Mouse (Mus musculus) midbrain, embryonic 15.5 days (tissue): ENCODE measurements around the gene Ddx11. TPM values are rescaled to one million over a fixed set of nuclear protein-coding genes. Genes with fewer than 3 reads are reported as not detected.

Source experiments
- ATAC-seq: fragments of 200-750 bp; cut with Nextera tagmentation; replicated peaks from 2 replicates; pipeline ENCODE4 v1.8.0; 2017; ENCODE audit warnings: moderate TSS enrichment
- H3K27ac ChIP-seq: fragments of 300-500 bp; sonication (generic); 2 replicates; pipeline ENCODE4 v1.5.1; 2015; ENCODE audit warnings: mild to moderate bottlenecking, inconsistent platforms
- H3K27me3 ChIP-seq: fragments of 300-500 bp; sonication (generic); replicated peaks from 2 replicates; pipeline ENCODE4 v1.6.1; 2015; ENCODE audit warnings: inconsistent platforms
- H3K36me3 ChIP-seq: fragments of 300-500 bp; sonication (generic); replicated peaks from 2 replicates; pipeline ENCODE4 v1.6.1; 2015; ENCODE audit warnings: inconsistent platforms
- H3K4me1 ChIP-seq: fragments of 300-500 bp; sonication (generic); 2 replicates; pipeline ENCODE4 v1.6.1; 2015; ENCODE audit warnings: inconsistent platforms
- H3K4me2 ChIP-seq: fragments of 300-500 bp; sonication (generic); 2 replicates; pipeline ENCODE4 v1.6.1; 2015; ENCODE audit warnings: inconsistent platforms, mild to moderate bottlenecking, moderate library complexity
- H3K4me3 ChIP-seq: fragments of 300-500 bp; sonication (generic); 2 replicates; pipeline ENCODE4 v1.5.1; 2015; ENCODE audit warnings: mild to moderate bottlenecking, inconsistent platforms
- H3K9ac ChIP-seq: fragments of 300-500 bp; sonication (generic); 2 replicates; pipeline ENCODE4 v1.6.1; 2015; ENCODE audit warnings: mild to moderate bottlenecking, inconsistent platforms
- H3K9me3 ChIP-seq: fragments of 300-500 bp; sonication (generic); 2 replicates; pipeline ENCODE4 v1.6.1; 2016; ENCODE audit warnings: inconsistent platforms
- WGBS: fragments of 180-500 bp; shearing (Covaris S2); methylation state at CpG from one replicate; pipeline ENCODE4 v1.1.7; 2015; ENCODE audit warnings: mixed read lengths; 5-methylcytosine and 5-hydroxymethylcytosine counted together
- polyA plus RNA-seq: library from polyadenylated mRNA; unstranded; fragments of >200 nt; fragmentation: Nextera tagmentation; extraction: Ambion mirVana; gene quantifications from 2 replicates; pipeline ENCODE4 v1.2.1, GENCODE M21; 2015

Gene Ddx11
- polyA plus RNA-seq, 1 experiment from 2014 or later: 6.0 TPM

DNA sequence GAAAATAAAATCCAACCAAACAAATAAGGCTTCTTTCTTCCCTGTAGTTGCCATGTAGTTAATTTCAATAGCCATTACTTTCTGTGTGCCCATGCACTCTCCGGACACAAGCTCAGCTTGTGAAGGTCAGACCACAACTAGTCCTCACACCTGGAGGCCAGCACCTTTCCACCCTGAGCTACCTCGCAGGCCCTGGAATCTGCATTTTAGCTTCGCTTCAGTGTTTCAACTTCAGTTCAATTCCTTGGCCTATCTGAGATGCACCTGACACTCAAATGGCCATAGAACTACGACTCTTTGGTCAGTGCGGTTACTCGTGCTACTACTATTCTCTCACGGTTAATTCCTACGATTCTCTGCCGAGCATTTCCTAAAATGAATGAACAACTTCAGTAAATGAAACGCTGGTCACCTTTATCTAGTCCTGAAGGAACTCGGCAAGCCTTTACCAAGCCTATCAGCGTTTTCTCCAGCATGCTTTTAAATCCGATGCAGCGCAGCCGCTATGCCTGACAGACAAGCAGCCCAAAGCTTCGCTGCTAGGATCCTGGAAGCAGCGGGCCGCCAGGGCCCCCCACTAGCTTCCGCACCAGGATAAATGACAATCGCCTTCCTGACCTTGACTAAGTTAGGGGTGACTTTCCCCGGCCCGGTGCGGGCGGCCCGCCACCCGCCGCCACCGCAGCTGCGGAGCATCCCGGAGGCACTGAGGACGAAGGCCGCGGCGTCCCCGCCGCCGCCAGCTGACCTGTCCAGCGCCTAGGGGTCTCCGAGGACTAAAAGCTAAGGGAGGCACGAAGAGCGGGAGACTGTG, 22.5 kb upstream of the Ddx11 start:
- under 1% methylated on average over 41 of the region's 41 CpGs for WGBS
- Histone ChIP-seq H3K27me3 (no peaks in the 10 kb centered on the region), H3K4me2 (peak overlapping the region; percentile 86), H3K9me3 (no peaks in the 10 kb centered on the region), H3K4me3 (peak overlapping the region; percentile 63), H3K36me3 (no peaks in the 10 kb centered on the region), H3K27ac (peak overlapping the region; percentile 94), H3K9ac (peak overlapping the region; percentile 87), H3K4me1 (peaks cover 16% of the 10 kb centered on the region)
- no peak for ATAC-seq

- peak within 1 kb of the TSS; percentile 94 for H3K27ac ChIP-seq
- no peaks in the 10 kb centered on the region for H3K27me3 ChIP-seq
- H3K4me3 ChIP-seq: peak within 1 kb of the TSS; percentile 63
- peak within 1 kb of the TSS; percentile 86 for H3K4me2 ChIP-seq
- under 1% methylated on average over 60 of the region's 67 CpGs for WGBS
- no peaks in the 10 kb centered on the region for H3K36me3 ChIP-seq
- H3K9ac ChIP-seq: peak within 1 kb of the TSS; percentile 87
- H3K4me1 ChIP-seq: peaks cover 16% of the 10 kb centered on the region
- no peaks in the 10 kb centered on the region for H3K9me3 ChIP-seq
- ATAC-seq: peak; percentile 99
Observed at GRCm38 (mm10) chr17:66101380-66102330, 21.7 kb upstream of the Ddx11 start, which contains the start of gene Ndufv2. Ndufv2 (minus strand) TSS chr17:66101559.

GRCm38 (mm10) chr17:66104076-66104475, 19.2 kb upstream of the Ddx11 start:
- Histone ChIP-seq H3K36me3 (no peaks in the 10 kb centered on the region), H3K27me3 (no peaks in the 10 kb centered on the region), H3K4me3 (no peak overlapping the region), H3K4me1 (peaks cover 16% of the 10 kb centered on the region), H3K27ac (no peak overlapping the region), H3K9ac (no peak overlapping the region), H3K9me3 (no peaks in the 10 kb centered on the region), H3K4me2 (no peak overlapping the region)
- WGBS: 82% methylated on average over 7 of the region's 7 CpGs
- no peak for ATAC-seq

GRCm38 (mm10) chr17:66106601-66107267, 16.6 kb upstream of the Ddx11 start:
- 61% methylated on average over 10 of the region's 10 CpGs for WGBS
- H3K4me2 ChIP-seq: no peak overlapping the region

DNA sequence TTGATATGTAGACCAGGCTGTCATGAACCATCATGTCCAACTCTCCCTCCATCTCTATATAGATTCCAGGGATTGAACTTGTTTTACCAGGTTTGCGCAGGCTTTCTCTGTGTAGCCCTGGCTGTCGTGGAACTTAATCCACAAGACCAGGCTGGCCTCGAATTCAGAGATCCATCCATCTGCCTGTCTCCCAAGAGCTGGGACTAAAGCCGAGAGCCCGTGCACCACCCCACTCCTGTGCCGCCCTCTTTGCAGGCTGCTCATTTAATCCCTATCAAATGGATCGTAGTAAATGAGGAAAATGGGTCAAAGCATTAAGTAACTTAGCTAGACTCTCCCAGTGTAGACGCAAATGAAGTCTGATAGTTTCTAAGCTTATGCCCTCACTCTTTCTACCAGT, 15.9 kb upstream of the Ddx11 start:
- H3K36me3 ChIP-seq: no peaks in the 10 kb centered on the region
- no peak overlapping the region for H3K4me3 ChIP-seq
- H3K27ac ChIP-seq: no peak overlapping the region
- H3K4me1 ChIP-seq: peaks cover 13% of the 10 kb centered on the region
- no peaks in the 10 kb centered on the region for H3K27me3 ChIP-seq
- no peak for ATAC-seq
- 72% methylated on average over 8 of the region's 8 CpGs for WGBS
- no peak overlapping the region for H3K4me2 ChIP-seq
- no peaks in the 10 kb centered on the region for H3K9me3 ChIP-seq
- H3K9ac ChIP-seq: no peak overlapping the region

More at GRCm38 (mm10) chr17:66106601-66107267, 16.6 kb upstream of the Ddx11 start:
- H3K9ac ChIP-seq: no peak overlapping the region
- H3K4me1 ChIP-seq: peaks cover 10% of the 10 kb centered on the region
- no peak overlapping the region for H3K27ac ChIP-seq
- no peaks in the 10 kb centered on the region for H3K27me3 ChIP-seq
- H3K9me3 ChIP-seq: no peaks in the 10 kb centered on the region
- H3K4me3 ChIP-seq: no peak overlapping the region
- no peaks in the 10 kb centered on the region for H3K36me3 ChIP-seq
- no peak for ATAC-seq

DNA sequence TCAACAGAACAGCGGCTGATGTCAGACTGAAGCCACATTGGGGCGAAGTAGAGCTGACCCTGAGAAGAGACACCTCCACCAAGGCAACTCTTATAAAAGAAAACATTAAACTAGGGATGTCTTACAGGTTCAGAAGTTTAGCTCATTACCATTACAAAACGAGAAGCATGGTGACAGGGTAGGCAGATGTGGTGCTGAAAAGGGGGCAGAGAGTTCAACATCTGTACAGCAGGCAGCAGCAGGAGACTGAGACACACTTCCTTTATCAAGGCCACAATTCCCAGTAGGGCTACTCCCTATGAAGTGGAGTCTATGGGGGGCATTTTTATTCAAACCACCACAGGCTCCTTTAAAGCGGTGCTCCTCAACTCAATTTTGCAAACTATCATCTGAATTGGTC, 15.1 kb upstream of the Ddx11 start:
- H3K27me3 ChIP-seq: no peaks in the 10 kb centered on the region
- H3K36me3 ChIP-seq: no peaks in the 10 kb centered on the region
- no peak overlapping the region for H3K4me3 ChIP-seq
- H3K27ac ChIP-seq: no peak overlapping the region
- no peak overlapping the region for H3K9ac ChIP-seq
- no peaks in the 10 kb centered on the region for H3K9me3 ChIP-seq
- 81% methylated on average over 4 of the region's 4 CpGs for WGBS
- H3K4me2 ChIP-seq: no peak overlapping the region
- H3K4me1 ChIP-seq: peaks cover 16% of the 10 kb centered on the region
- ATAC-seq: no peak

GRCm38 (mm10) chr17:66110746-66111145, 12.6 kb upstream of the Ddx11 start:
- Histone ChIP-seq H3K36me3 (peaks cover under 1% of the 10 kb centered on the region), H3K4me3 (peak overlapping the region; percentile 98), H3K9ac (no peak overlapping the region), H3K4me1 (peaks cover 16% of the 10 kb centered on the region), H3K4me2 (peak overlapping the region; percentile 62), H3K9me3 (no peaks in the 10 kb centered on the region), H3K27me3 (no peaks in the 10 kb centered on the region), H3K27ac (0 out of 2 replicates have a peak overlapping the region, but pooled peaks have one; percentile 81)
- 49% methylated on average over 6 of the region's 6 CpGs for WGBS
- ATAC-seq: peak; percentile 28

- H3K36me3 ChIP-seq: peaks cover 8% of the 10 kb centered on the region
- peak within 1 kb of the TSS; percentile 81 for H3K27ac ChIP-seq
- peak within 1 kb of the TSS; percentile 98 for H3K4me3 ChIP-seq
- ATAC-seq: peak; percentile 97
- WGBS: under 1% methylated on average over 41 of the region's 41 CpGs
- H3K9me3 ChIP-seq: no peaks in the 10 kb centered on the region
- H3K9ac ChIP-seq: peak within 1 kb of the TSS; percentile 87
- peak within 1 kb of the TSS; percentile 62 for H3K4me2 ChIP-seq
- H3K27me3 ChIP-seq: no peaks in the 10 kb centered on the region
- peaks cover 16% of the 10 kb centered on the region for H3K4me1 ChIP-seq
Observed at GRCm38 (mm10) chr17:66111402-66111959, 11.8 kb upstream of the Ddx11 start, which contains the start of gene Washc1. Washc1 (plus strand) TSS chr17:66111545.

DNA sequence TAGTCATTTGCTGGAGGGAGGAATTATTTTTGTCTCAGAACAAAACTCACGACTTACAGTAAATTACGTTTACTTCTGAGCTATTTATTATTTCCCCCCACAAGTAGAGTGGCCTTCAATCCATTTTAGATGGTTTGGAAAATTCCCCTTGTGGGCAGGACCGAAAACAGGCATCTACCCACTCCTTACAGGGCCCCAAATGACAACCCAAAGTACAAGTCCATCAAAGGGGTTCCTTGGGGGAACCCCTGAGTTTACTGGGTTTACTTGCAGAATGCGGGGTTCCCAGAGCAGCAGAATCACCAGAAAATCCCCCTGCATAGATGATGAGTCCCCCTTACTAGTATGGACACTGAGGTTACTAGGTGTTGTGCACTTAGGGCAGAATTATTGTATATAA, 11.2 kb upstream of the Ddx11 start:
- H3K4me2 ChIP-seq: peak overlapping the region; percentile 62
- 55% methylated on average over 4 of the region's 4 CpGs for WGBS
- no peak for ATAC-seq
- peaks cover 14% of the 10 kb centered on the region for H3K36me3 ChIP-seq
- H3K9ac ChIP-seq: peak overlapping the region; percentile 87; the same call in 1 of the 2 replicates
- H3K4me1 ChIP-seq: peaks cover 16% of the 10 kb centered on the region
- 0 out of 2 replicates have a peak overlapping the region, but pooled peaks have one; percentile 81 for H3K27ac ChIP-seq
- peak overlapping the region; percentile 98 for H3K4me3 ChIP-seq
- no peaks in the 10 kb centered on the region for H3K27me3 ChIP-seq
- no peaks in the 10 kb centered on the region for H3K9me3 ChIP-seq

DNA sequence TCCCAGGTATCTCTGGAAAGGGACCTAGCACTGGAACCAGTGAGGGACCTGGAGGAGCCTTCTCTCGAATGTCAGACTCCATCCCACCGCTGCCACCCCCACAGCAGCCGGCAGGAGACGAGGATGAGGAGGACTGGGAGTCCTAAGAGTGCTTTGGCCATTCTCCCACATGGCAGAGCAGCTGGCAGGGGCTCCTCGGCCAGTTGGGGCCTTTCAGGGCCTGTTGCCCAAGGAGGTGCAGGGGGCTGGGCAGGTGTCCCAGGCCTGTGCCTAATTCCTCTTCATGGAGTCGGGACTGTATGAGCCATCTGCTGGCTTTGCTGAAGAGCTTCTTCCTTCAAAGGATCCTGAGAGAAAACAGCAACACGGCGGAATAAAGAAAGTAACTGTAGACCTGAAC, 4.3 kb upstream of the Ddx11 start:
- Histone ChIP-seq H3K9me3 (no peaks in the 10 kb centered on the region), H3K4me2 (no peak overlapping the region), H3K9ac (no peak overlapping the region), H3K27ac (no peak overlapping the region), H3K36me3 (peaks cover 42% of the 10 kb centered on the region), H3K27me3 (no peaks in the 10 kb centered on the region), H3K4me1 (peaks cover 5% of the 10 kb centered on the region), H3K4me3 (no peak overlapping the region)
- ATAC-seq: no peak
- WGBS: 93% methylated on average over 8 of the region's 8 CpGs

DNA sequence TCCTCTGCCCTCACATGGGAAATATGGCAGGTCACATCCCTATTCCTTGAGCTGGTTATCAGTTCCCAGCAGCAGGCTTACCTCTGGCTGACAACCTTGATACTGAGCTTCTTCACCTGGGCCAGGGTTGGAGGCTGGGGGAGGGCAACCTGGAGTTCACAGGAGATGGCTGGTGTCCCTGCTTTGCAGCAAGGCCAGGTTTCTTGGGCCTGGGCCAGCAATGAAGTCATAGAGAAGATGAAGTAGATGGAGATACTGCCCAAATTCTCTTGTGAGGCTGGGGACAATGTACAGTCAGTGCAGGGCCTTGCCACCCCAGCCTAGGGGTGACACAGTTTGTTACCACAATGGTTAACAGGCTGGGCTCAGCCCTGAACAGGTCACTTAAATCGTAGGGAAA, 2.6 kb upstream of the Ddx11 start:
- no peak overlapping the region for H3K9ac ChIP-seq
- ATAC-seq: no peak
- 71% methylated on average over 1 of the region's 1 CpGs for WGBS

More for the DNA sequence above, 2.6 kb upstream of the Ddx11 start:
- H3K9me3 ChIP-seq: no peaks in the 10 kb centered on the region
- peaks cover 8% of the 10 kb centered on the region for H3K4me1 ChIP-seq
- no peak overlapping the region for H3K4me2 ChIP-seq
- H3K27me3 ChIP-seq: no peaks in the 10 kb centered on the region
- peaks cover 42% of the 10 kb centered on the region for H3K36me3 ChIP-seq
- no peak overlapping the region for H3K27ac ChIP-seq
- no peak overlapping the region for H3K4me3 ChIP-seq
